Comparison of ENCODE assay signal across 23 mouse cellular contexts in the genomic region with DNA sequence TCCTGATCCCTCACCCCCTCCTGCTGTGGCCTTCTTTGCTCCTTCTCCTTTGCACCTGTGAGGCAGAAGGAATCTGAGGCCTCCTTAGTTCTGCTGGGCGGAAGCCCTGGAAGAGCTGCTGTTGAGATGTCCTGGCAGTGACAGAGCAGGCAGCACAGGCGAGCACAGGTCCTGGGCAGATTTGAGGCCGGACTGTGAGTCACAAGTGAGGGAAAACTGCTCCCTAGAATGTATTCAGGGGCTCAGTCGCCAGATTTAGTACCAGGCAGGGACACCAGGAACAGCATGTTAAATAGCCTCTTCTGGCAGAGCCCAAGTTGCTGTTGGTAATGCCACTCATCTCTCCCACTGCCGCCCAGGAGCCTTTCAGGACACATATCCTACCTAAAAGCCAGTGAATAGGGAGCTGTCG. TPM values are rescaled to one million over a fixed set of nuclear protein-coding genes. Genes with fewer than 3 reads are reported as not detected.
DNase-seq lines count a peak whose midpoint lies in the region; ATAC-seq and TF ChIP-seq lines count a peak whose summit lies in the region.
"Had no signal": no experiment of that assay in that cellular context is flagged by ENCODE, and none has a peak within 500 bp of the region (broad histone marks: within the 10 kb centered on the region; RNA-seq: fewer than 3 reads in every experiment).

No protein-coding gene starts in this region.

- peaks cover 17% of the 10 kb centered on the region; the same call in 1 of the 2 replicates for H3K36me3 ChIP-seq in heart, embryonic 11.5 days (ENCODE audit: control insufficient read depth, insufficient read depth, low read length)
- H3K36me3 ChIP-seq in liver, embryonic 15.5 days (replicated peaks) = no peaks in the 10 kb centered on the region
- H3K36me3 ChIP-seq in liver, postnatal 0 days (replicated peaks; ENCODE audit: insufficient read depth, low read length) = no peaks in the 10 kb centered on the region
- peaks cover 49% of the 10 kb centered on the region for H3K36me3 ChIP-seq in hindbrain, postnatal 0 days (ENCODE audit: insufficient read depth, low read length)

- H3K4me3 ChIP-seq in heart, embryonic 11.5 days (ENCODE audit: low read depth, low read length) = no peak overlapping the region
- no peak overlapping the region for H3K4me3 ChIP-seq in liver, embryonic 15.5 days (replicated peaks)
- H3K4me3 ChIP-seq in liver, postnatal 0 days (ENCODE audit: low read depth, low read length) = no peak overlapping the region
- no peak overlapping the region for H3K4me3 ChIP-seq in olfactory bulb, adult 2 months (ENCODE audit: insufficient read depth, low read depth, low read length)
- H3K4me3 ChIP-seq in hindbrain, postnatal 0 days (ENCODE audit: low read length) = no peak overlapping the region
- H3K4me3 ChIP-seq: embryonic facial prominence, embryonic 12.5 days; forebrain, embryonic 12.5 days; gastrocnemius, adult 2 months; heart, embryonic 15.5 days; hindbrain, embryonic 10.5 days had no signal

- H3K9me3 ChIP-seq in heart, embryonic 11.5 days (replicated peaks; ENCODE audit: control insufficient read depth, low read length) = no peaks in the 10 kb centered on the region
- no peaks in the 10 kb centered on the region for H3K9me3 ChIP-seq in liver, embryonic 15.5 days (replicated peaks)
- H3K9me3 ChIP-seq in liver, postnatal 0 days (ENCODE audit: low read length) = no peaks in the 10 kb centered on the region
- no peaks in the 10 kb centered on the region for H3K9me3 ChIP-seq in hindbrain, postnatal 0 days (ENCODE audit: low read length)
- H3K9me3 ChIP-seq: embryonic facial prominence, embryonic 12.5 days; forebrain, embryonic 12.5 days; heart, embryonic 15.5 days; hindbrain, embryonic 10.5 days had no signal

- H3K27ac ChIP-seq in heart, embryonic 11.5 days (ENCODE audit: low read depth, low read length) = no peak overlapping the region
- no peak overlapping the region for H3K27ac ChIP-seq in liver, embryonic 15.5 days (replicated peaks)
- H3K27ac ChIP-seq in liver, postnatal 0 days (ENCODE audit: low read depth) = no peak overlapping the region
- peak overlapping the region; percentile 94 for H3K27ac ChIP-seq in olfactory bulb, adult 2 months (ENCODE audit: insufficient read depth, low read depth, low read length)
- no peak overlapping the region; the same call in 1 of the 2 replicates for H3K27ac ChIP-seq in hindbrain, postnatal 0 days
- H3K27ac ChIP-seq: embryonic facial prominence, embryonic 12.5 days; forebrain, embryonic 12.5 days; gastrocnemius, adult 2 months; heart, embryonic 15.5 days; hindbrain, embryonic 10.5 days; hindbrain, embryonic 14.5 days had no signal

- TF ChIP-seq CTCF in liver, postnatal 0 days (IDR thresholded peaks at IDR 0.05; ENCODE audit: low read depth) = no peak
- no peak for TF ChIP-seq CTCF in olfactory bulb, adult 2 months (IDR thresholded peaks at IDR 0.05; ENCODE audit: insufficient read depth, low read depth, low read length)
- TF ChIP-seq CTCF in hindbrain, postnatal 0 days (IDR thresholded peaks at IDR 0.05; ENCODE audit: low read depth) = no peak

- H3K9ac ChIP-seq in heart, embryonic 11.5 days (ENCODE audit: low read depth, low read length) = peak overlapping the region; percentile 16; the same call in 1 of the 2 replicates
- 0 out of 2 replicates have a peak overlapping the region, but pooled peaks have one; percentile 8 for H3K9ac ChIP-seq in liver, embryonic 15.5 days
- no peak overlapping the region for H3K9ac ChIP-seq in liver, postnatal 0 days (replicated peaks)
- no peak overlapping the region for H3K9ac ChIP-seq in hindbrain, postnatal 0 days (replicated peaks; ENCODE audit: low read length)
- H3K9ac ChIP-seq: embryonic facial prominence, embryonic 12.5 days; forebrain, embryonic 12.5 days; heart, embryonic 15.5 days; hindbrain, embryonic 14.5 days had no signal

- DNase-seq in cerebellum, adult 9-10 months = peak; percentile 7
- no peak for DNase-seq in cerebellum, postnatal 4 days (ENCODE audit: low spot score in 2 of 2)
- no peak for DNase-seq in heart, postnatal 14 days
- DNase-seq in liver, postnatal 0 days = no peak
- DNase-seq in hindbrain, postnatal 0 days (ENCODE audit: low spot score) = no peak
- DNase-seq: adrenal gland, postnatal 10 days; B cell, adult 2 months; cerebellum, adult 11-12 months; cerebellum, adult 9-11 months; cerebellum, postnatal 36 days; embryo, embryonic 11 days; gastrocnemius, adult 2 months; gastrocnemius, postnatal 25 days had no signal

- intact Hi-C loops in heart, postnatal 14 days (cut with DNase I) = no loop called here

- WGBS in heart, embryonic 11.5 days (ENCODE audit: insufficient replicate concordance) = 75% methylated on average over 6 of the region's 6 CpGs
- 69% methylated on average over 6 of the region's 6 CpGs for WGBS in liver, embryonic 15.5 days (ENCODE audit: insufficient replicate concordance)
- WGBS in liver, postnatal 0 days (ENCODE audit: insufficient replicate concordance) = 86% methylated on average over 6 of the region's 6 CpGs
- WGBS in olfactory bulb, adult 2 months = 40% methylated on average over 6 of the region's 6 CpGs
- 78% methylated on average over 6 of the region's 6 CpGs for WGBS in hindbrain, postnatal 0 days

- no peak for TF ChIP-seq POLR2A in olfactory bulb, adult 2 months (IDR thresholded peaks at IDR 0.05; ENCODE audit: insufficient read depth, low read depth, low read length)

- no peak overlapping the region for H3K4me2 ChIP-seq in heart, embryonic 11.5 days
- no peak overlapping the region for H3K4me2 ChIP-seq in liver, embryonic 15.5 days
- no peak overlapping the region for H3K4me2 ChIP-seq in liver, postnatal 0 days (ENCODE audit: low read depth, low read length)
- no peak overlapping the region for H3K4me2 ChIP-seq in hindbrain, postnatal 0 days (ENCODE audit: low read depth, low read length)
- H3K4me2 ChIP-seq: embryonic facial prominence, embryonic 12.5 days; forebrain, embryonic 12.5 days; heart, embryonic 15.5 days; hindbrain, embryonic 14.5 days had no signal

- H3K4me1 ChIP-seq in heart, embryonic 11.5 days (ENCODE audit: control insufficient read depth, insufficient read depth, low read length) = peaks cover 11% of the 10 kb centered on the region
- peaks cover 24% of the 10 kb centered on the region for H3K4me1 ChIP-seq in liver, embryonic 15.5 days (replicated peaks)
- peaks cover 8% of the 10 kb centered on the region for H3K4me1 ChIP-seq in liver, postnatal 0 days (ENCODE audit: insufficient read depth)
- H3K4me1 ChIP-seq in olfactory bulb, adult 2 months (ENCODE audit: control insufficient read depth, insufficient read depth, low read length) = peaks cover 41% of the 10 kb centered on the region
- H3K4me1 ChIP-seq in hindbrain, postnatal 0 days (ENCODE audit: insufficient read depth, low read length) = no peaks in the 10 kb centered on the region

- ATAC-seq in heart, embryonic 11.5 days (replicated peaks; ENCODE audit: insufficient number of reproducible peaks, low FRiP score, low TSS enrichment) = no peak
- ATAC-seq in liver, embryonic 15.5 days (ENCODE audit: insufficient read depth) = no peak
- ATAC-seq in liver, postnatal 0 days = no peak
- ATAC-seq in hindbrain, postnatal 0 days = no peak
- ATAC-seq: CD4-positive, CD25-positive, alpha-beta regulatory T cell, adult 4 months; forebrain, embryonic 16.5 days had no signal

- TF ChIP-seq EP300 in liver, postnatal 0 days (IDR thresholded peaks at IDR 0.05; ENCODE audit: low read depth) = no peak

- no peaks in the 10 kb centered on the region for H3K27me3 ChIP-seq in heart, embryonic 11.5 days (ENCODE audit: control insufficient read depth, insufficient read depth, low read length)
- H3K27me3 ChIP-seq in liver, embryonic 15.5 days = no peaks in the 10 kb centered on the region
- no peaks in the 10 kb centered on the region for H3K27me3 ChIP-seq in liver, postnatal 0 days (ENCODE audit: insufficient read depth, low read length)
- no peaks in the 10 kb centered on the region for H3K27me3 ChIP-seq in hindbrain, postnatal 0 days (ENCODE audit: insufficient read depth, low read length)
- H3K27me3 ChIP-seq: embryonic facial prominence, embryonic 12.5 days; forebrain, embryonic 12.5 days; heart, embryonic 15.5 days had no signal

RNA-seq across cellular contexts. Expression of gene Zbtb9, which starts 4.8 kb away (rescaled TPM):
- 6.8 and 7.9 TPM in 2 replicates for polyA plus RNA-seq in heart, embryonic 11.5 days (2014; fragmentation: Nextera tagmentation; extraction: Ambion mirVana)
- total RNA-seq in heart, postnatal 14 days (2021) = 1 to 10 TPM; 1.7 to 3.3 TPM
- 5.0 and 5.8 TPM in 2 replicates for polyA plus RNA-seq in liver, embryonic 15.5 days (2015; fragmentation: Nextera tagmentation; extraction: Ambion mirVana)
- 3.3 and 4.4 TPM in 2 replicates for polyA plus RNA-seq in liver, postnatal 0 days (2015; fragmentation: Nextera tagmentation; extraction: Ambion mirVana)
- polyA plus RNA-seq in olfactory bulb, adult 2 months (2012; ENCODE audit: insufficient read depth, insufficient read length, low replicate concordance, missing spikeins) = 109 TPM in 1 of 2 replicates, not detected in the other
- 21.4 and 22.7 TPM in 2 replicates for total RNA-seq in hindbrain, postnatal 0 days (2014; rRNA removed)
- polyA plus RNA-seq in hindbrain, postnatal 0 days (2015; fragmentation: Nextera tagmentation; extraction: Ambion mirVana) = 6.6 and 7.8 TPM in 2 replicates

RNA-seq across cellular contexts. Expression of gene Syngap1, which starts 27.2 kb away (rescaled TPM):
- 2.9 and 3.7 TPM in 2 replicates for polyA plus RNA-seq in heart, embryonic 11.5 days (2014; fragmentation: Nextera tagmentation; extraction: Ambion mirVana)
- 1 to 10 TPM; 7.3 to 7.7 TPM for total RNA-seq in heart, postnatal 14 days (2021)
- polyA plus RNA-seq in liver, embryonic 15.5 days (2015; fragmentation: Nextera tagmentation; extraction: Ambion mirVana) = 0.21 and 0.28 TPM in 2 replicates
- 0.19 and 0.33 TPM in 2 replicates for polyA plus RNA-seq in liver, postnatal 0 days (2015; fragmentation: Nextera tagmentation; extraction: Ambion mirVana)
- polyA plus RNA-seq in olfactory bulb, adult 2 months (2012; ENCODE audit: insufficient read depth, insufficient read length, low replicate concordance, missing spikeins) = 50.4 and 503 TPM in 2 replicates
- 53.4 and 74.2 TPM in 2 replicates for total RNA-seq in hindbrain, postnatal 0 days (2014; rRNA removed)
- 4.4 and 5.3 TPM in 2 replicates for polyA plus RNA-seq in hindbrain, postnatal 0 days (2015; fragmentation: Nextera tagmentation; extraction: Ambion mirVana)
- polyA plus RNA-seq: CD4-positive, CD25-positive, alpha-beta regulatory T cell, adult 4 months had no signal

RNA-seq across cellular contexts. Expression of gene Cuta, which starts 28.8 kb away (rescaled TPM):
- polyA plus RNA-seq in heart, embryonic 11.5 days (2014; fragmentation: Nextera tagmentation; extraction: Ambion mirVana) = 134 and 145 TPM in 2 replicates
- 10 to 100 TPM; 91.1 to 91.8 TPM for total RNA-seq in heart, postnatal 14 days (2021)
- 85.9 and 86.7 TPM in 2 replicates for polyA plus RNA-seq in liver, embryonic 15.5 days (2015; fragmentation: Nextera tagmentation; extraction: Ambion mirVana)
- polyA plus RNA-seq in liver, postnatal 0 days (2015; fragmentation: Nextera tagmentation; extraction: Ambion mirVana) = 83.4 and 87.1 TPM in 2 replicates
- not detected in 2 replicates for polyA plus RNA-seq in olfactory bulb, adult 2 months (2012; ENCODE audit: insufficient read depth, insufficient read length, low replicate concordance, missing spikeins)
- total RNA-seq in hindbrain, postnatal 0 days (2014; rRNA removed) = 59.0 and 63.8 TPM in 2 replicates
- polyA plus RNA-seq in hindbrain, postnatal 0 days (2015; fragmentation: Nextera tagmentation; extraction: Ambion mirVana) = 149 and 152 TPM in 2 replicates

RNA-seq across cellular contexts. Expression of gene Phf1, which starts 35.4 kb away (rescaled TPM):
- 5.7 and 5.9 TPM in 2 replicates for polyA plus RNA-seq in heart, embryonic 11.5 days (2014; fragmentation: Nextera tagmentation; extraction: Ambion mirVana)
- total RNA-seq in heart, postnatal 14 days (2021) = 10 to 100 TPM in 1 of 2 experiments, 1 to 10 TPM in 1; 10.0 to 10.6 TPM
- polyA plus RNA-seq in liver, embryonic 15.5 days (2015; fragmentation: Nextera tagmentation; extraction: Ambion mirVana) = 1.8 and 2.6 TPM in 2 replicates
- polyA plus RNA-seq in liver, postnatal 0 days (2015; fragmentation: Nextera tagmentation; extraction: Ambion mirVana) = 2.5 and 2.7 TPM in 2 replicates
- polyA plus RNA-seq in olfactory bulb, adult 2 months (2012; ENCODE audit: insufficient read depth, insufficient read length, low replicate concordance, missing spikeins) = not detected in 2 replicates
- 45.7 and 49.5 TPM in 2 replicates for total RNA-seq in hindbrain, postnatal 0 days (2014; rRNA removed)
- polyA plus RNA-seq in hindbrain, postnatal 0 days (2015; fragmentation: Nextera tagmentation; extraction: Ambion mirVana) = 30.0 and 30.8 TPM in 2 replicates

RNA-seq across cellular contexts. Expression of gene Kifc5b, which starts 51.3 kb away (rescaled TPM):
- 6.3 and 6.9 TPM in 2 replicates for polyA plus RNA-seq in heart, embryonic 11.5 days (2014; fragmentation: Nextera tagmentation; extraction: Ambion mirVana)
- total RNA-seq in heart, postnatal 14 days (2021) = 1 to 10 TPM; 1.3 to 2.6 TPM
- polyA plus RNA-seq in liver, embryonic 15.5 days (2015; fragmentation: Nextera tagmentation; extraction: Ambion mirVana) = 5.2 and 5.9 TPM in 2 replicates
- 1.6 and 2.7 TPM in 2 replicates for polyA plus RNA-seq in liver, postnatal 0 days (2015; fragmentation: Nextera tagmentation; extraction: Ambion mirVana)
- not detected in 2 replicates for polyA plus RNA-seq in olfactory bulb, adult 2 months (2012; ENCODE audit: insufficient read depth, insufficient read length, low replicate concordance, missing spikeins)
- total RNA-seq in hindbrain, postnatal 0 days (2014; rRNA removed) = 1.6 and 4.7 TPM in 2 replicates
- polyA plus RNA-seq in hindbrain, postnatal 0 days (2015; fragmentation: Nextera tagmentation; extraction: Ambion mirVana) = 3.2 TPM in 2 replicates

Comparison
In these comparisons a context has a peak if more than half of its experiments do, and no peak if none do; other contexts are left out.
1. H3K9ac ChIP-seq: peak in heart, embryonic 11.5 days (single experiment) and liver, embryonic 15.5 days (single experiment); none in liver, postnatal 0 days (single experiment) and hindbrain, postnatal 0 days (single experiment).
2. RNA of gene Cuta, which starts 28.8 kb away (polyA plus RNA-seq): 149 to 152 TPM in hindbrain, postnatal 0 days, 134 to 145 TPM in heart, embryonic 11.5 days, 85.9 to 86.7 TPM in liver, embryonic 15.5 days and 83.4 to 87.1 TPM in liver, postnatal 0 days; not detected in olfactory bulb, adult 2 months; every median in the first group is over 10 times any median in the second.